Mouse (Mus musculus): ENCODE results near the gene Krtap17-1.

DNA sequence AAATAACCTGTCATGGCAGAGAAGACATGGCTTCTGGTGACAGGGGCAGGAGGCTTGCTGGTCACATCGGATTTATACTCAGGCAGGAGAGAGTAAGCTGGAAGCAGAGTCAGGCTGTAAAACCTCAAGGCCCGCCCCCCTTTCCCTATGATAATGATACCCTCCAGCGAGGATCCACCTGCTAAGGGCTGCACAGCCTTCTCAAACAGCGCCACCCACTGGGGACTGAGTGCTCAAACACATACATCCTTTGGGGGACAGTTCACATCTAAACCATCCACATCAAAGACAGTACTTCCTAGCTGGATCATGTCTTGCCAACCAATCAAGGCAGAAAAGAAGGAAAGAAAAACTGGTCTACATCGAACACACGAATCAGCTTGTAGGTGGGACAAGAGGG is 29.6 kb downstream of the Krtap17-1 start:
- TF ChIP-seq CTCF (IDR thresholded peaks at IDR 0.05; ENCODE audit: extremely low read depth, insufficient read depth, insufficient read length, insufficient replicate concordance) = no peak
- TF ChIP-seq POLR2A (IDR thresholded peaks at IDR 0.05; ENCODE audit: low read depth, low read length) = no peak
